Mouse (Mus musculus) MEL (cell line): ENCODE results near the gene Gpr171. TPM values are rescaled to one million over a fixed set of nuclear protein-coding genes. Genes with fewer than 3 reads are reported as not detected.
A peak's percentile ranks its signal among the peaks of the same experiment; 100 is the strongest.

Experiments used
- DNase-seq: peaks from one replicate; pipeline ENCODE4 v3.0.0; 2011; ENCODE audit warnings: low read depth, low spot score
- H3K27ac ChIP-seq: 2 replicates; pipeline ENCODE4 v1.5.1; 2012; ENCODE audit warnings: low read depth, mild to moderate bottlenecking, control low read depth, low read length, moderate library complexity; ENCODE audit not compliant: control insufficient read depth
- H3K27me3 ChIP-seq, 2 experiments: fragments of 150-350 bp in 1 of 2; sonication (generic) in 1 of 2; 2 replicates each; pipeline ENCODE4 v1.6.1; 2012; ENCODE audit warnings: low read length in 2 of 2, mild to moderate bottlenecking in 2 of 2, improper control_type of control experiment in 1 of 2, moderate library complexity in 1 of 2; ENCODE audit not compliant: insufficient read depth in 2 of 2, control insufficient read depth in 1 of 2
- H3K36me3 ChIP-seq, 2 experiments: 2 replicates each; pipeline ENCODE4 v1.6.1; 2012 to 2014; ENCODE audit warnings: low read length in 2 of 2, improper control_type of control experiment in 1 of 2, inconsistent platforms in 1 of 2, mild to moderate bottlenecking in 1 of 2; ENCODE audit not compliant: insufficient read depth in 2 of 2, control insufficient read depth in 1 of 2
- H3K4me1 ChIP-seq, 2 experiments: fragments of 150-350 bp in 1 of 2; sonication (generic) in 1 of 2; 2 replicates each; pipeline ENCODE4 v1.6.1; 2012; ENCODE audit warnings: low read length in 2 of 2, improper control_type of control experiment in 1 of 2, mild to moderate bottlenecking in 1 of 2; ENCODE audit not compliant: insufficient read depth in 2 of 2, control insufficient read depth in 1 of 2
- H3K4me3 ChIP-seq, 2 experiments: fragments of 150-350 bp in 1 of 2; sonication (generic) in 1 of 2; 2 replicates each; pipeline ENCODE4 v1.5.1; 2012; ENCODE audit warnings: low read depth in 2 of 2, low read length in 2 of 2, mild to moderate bottlenecking in 2 of 2, moderate library complexity in 2 of 2, control low read depth in 1 of 2, improper control_type of control experiment in 1 of 2; ENCODE audit not compliant: control insufficient read depth in 1 of 2, insufficient read depth in 1 of 2
- H3K79me2 ChIP-seq: 2 replicates; pipeline ENCODE4 v1.6.1; 2012; ENCODE audit warnings: mild to moderate bottlenecking, low read length, moderate library complexity; ENCODE audit not compliant: control insufficient read depth, poor library complexity, insufficient read depth
- H3K9ac ChIP-seq: 2 replicates; pipeline ENCODE4 v1.6.1; 2012; ENCODE audit warnings: low read depth, mild to moderate bottlenecking, control low read depth, low read length, moderate library complexity; ENCODE audit not compliant: control insufficient read depth, poor library complexity, severe bottlenecking
- H3K9me3 ChIP-seq: fragments of 150-350 bp; sonication (generic); replicated peaks from 2 replicates; pipeline ENCODE4 v1.6.1; 2012; ENCODE audit warnings: mild to moderate bottlenecking, low read length, improper control_type of control experiment, moderate library complexity; ENCODE audit not compliant: insufficient read depth
- ELF1 ChIP-seq: IDR thresholded peaks from 2 replicates; pipeline ENCODE4 v1.6.1; 2014; ENCODE audit warnings: low read depth, mild to moderate bottlenecking, inconsistent platforms, low read length, improper control_type of control experiment, moderate library complexity
- EP300 ChIP-seq, 2 experiments: IDR thresholded peaks; 2 replicates each; pipeline ENCODE4 v1.6.1; 2011; ENCODE audit warnings: improper control_type of control experiment in 2 of 2, low read length in 2 of 2, low read depth in 1 of 2, mild to moderate bottlenecking in 1 of 2
- GATA1 ChIP-seq: IDR thresholded peaks from 2 replicates; pipeline ENCODE4 v1.6.1; 2011; ENCODE audit warnings: low read depth, low read length, improper control_type of control experiment
- MEF2A ChIP-seq: IDR thresholded peaks from 2 replicates; pipeline ENCODE4 v1.6.1; 2014; ENCODE audit warnings: low read depth, mild to moderate bottlenecking, inconsistent platforms, low read length, improper control_type of control experiment; ENCODE audit not compliant: poor library complexity, insufficient replicate concordance, severe bottlenecking; ENCODE audit errors: extremely low read depth
- MXI1 ChIP-seq: IDR thresholded peaks from 2 replicates; pipeline ENCODE4 v1.6.1; 2011; ENCODE audit warnings: mild to moderate bottlenecking, low read depth, low read length, improper control_type of control experiment
- RCOR1 ChIP-seq: IDR thresholded peaks from 2 replicates; pipeline ENCODE4 v1.6.1; 2012; ENCODE audit warnings: low read depth, mild to moderate bottlenecking, inconsistent platforms, low read length, improper control_type of control experiment
- TAL1 ChIP-seq: IDR thresholded peaks from 2 replicates; pipeline ENCODE4 v1.6.1; 2012; ENCODE audit warnings: mild to moderate bottlenecking, inconsistent platforms, low read length, moderate library complexity, mixed read lengths
- USF1 ChIP-seq: IDR thresholded peaks from 2 replicates; pipeline ENCODE4 v1.6.1; 2014; ENCODE audit warnings: low read depth, mild to moderate bottlenecking, inconsistent platforms, low read length, improper control_type of control experiment, moderate library complexity
- polyA plus RNA-seq, 2 experiments: library from polyadenylated mRNA; stranded (reverse) in 1 of 2; unstranded in 1 of 2; fragments of >175 nt in 1 of 2; fragments of >200 nt in 1 of 2; gene quantifications; 2 replicates each; pipeline versions ENCODE4 v1.2.1 to v1.2.4; 2012; ENCODE audit warnings: low replicate concordance in 2 of 2, low read depth in 1 of 2; ENCODE audit not compliant: insufficient read length in 2 of 2, insufficient read depth in 1 of 2, missing spikeins in 1 of 2
- total RNA-seq: library from RNA; depleted of rRNA; stranded (reverse); fragments of 300-350 nt; gene quantifications from 2 replicates; pipeline ENCODE4 v1.2.3, GENCODE M21; 2012; rRNA removed

Gpr171 gene
- total and polyA plus RNA-seq, 3 experiments = not detected

DNA sequence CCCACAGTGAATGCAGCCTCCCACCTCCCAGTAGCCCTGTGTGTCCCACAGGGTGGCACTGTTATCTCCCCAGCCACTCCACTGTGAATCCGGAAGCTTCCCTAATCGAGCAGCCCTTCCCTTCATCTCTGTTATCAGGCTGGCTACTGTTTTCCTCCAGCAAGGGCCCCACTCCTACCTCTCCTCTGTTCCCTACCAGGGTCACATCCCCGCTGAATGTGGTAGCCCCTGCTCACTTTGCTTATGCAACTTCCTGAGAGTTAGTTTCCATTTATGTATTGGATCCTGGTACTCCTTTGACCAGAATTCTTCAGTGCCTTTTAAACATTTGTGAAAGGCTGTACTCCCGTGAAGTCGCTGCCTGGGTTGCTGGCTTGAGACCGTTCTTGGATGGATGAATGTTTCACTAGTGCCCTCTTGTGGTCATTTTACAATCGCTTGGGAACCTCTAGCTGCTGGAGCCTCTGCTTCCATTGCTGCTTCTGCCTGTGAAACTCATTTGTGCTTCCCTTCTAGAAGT, 42.5 kb downstream of the Gpr171 start (continued):
- TF ChIP-seq MXI1 = no peak
- peak; percentile 73 for TF ChIP-seq RCOR1

DNA sequence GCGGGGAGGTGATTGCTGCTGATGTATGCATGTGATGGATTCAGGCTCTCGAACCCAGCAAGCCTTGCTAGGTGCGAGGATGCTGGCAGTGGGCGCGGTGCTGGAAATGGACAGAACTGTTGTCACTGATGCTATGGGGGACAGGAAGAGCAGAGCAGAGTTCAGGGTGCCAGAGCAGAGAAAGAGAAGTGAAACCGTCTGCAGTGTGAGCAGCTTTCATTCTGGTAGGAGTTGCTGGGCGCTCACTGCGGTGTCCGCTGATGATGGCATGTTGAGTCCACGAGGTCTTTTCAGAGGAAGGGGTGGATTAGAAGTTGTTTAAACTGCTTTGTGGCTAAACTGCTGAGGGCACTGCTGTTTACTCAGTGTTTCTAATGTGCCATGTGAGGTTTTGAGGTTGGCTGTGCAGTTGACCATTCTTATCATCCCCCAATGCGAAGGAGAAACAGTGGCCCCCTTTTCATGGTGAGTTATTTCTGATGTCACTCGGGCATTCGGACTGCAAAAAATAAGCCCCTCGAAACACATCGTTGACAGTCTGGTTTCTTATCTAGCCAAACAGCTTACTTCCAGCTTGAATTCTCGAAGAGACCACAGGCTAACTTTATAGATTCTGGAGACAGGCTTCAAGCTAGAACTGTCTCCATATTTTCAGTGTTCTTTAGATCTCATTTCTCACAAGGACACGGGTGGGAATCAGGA, 46.6 kb downstream of the Gpr171 start:
- Histone ChIP-seq H3K4me1 (peaks cover 4 to 15% of the 10 kb centered on the region in 2 experiments; a peak in 2 of 4 replicates), H3K9me3 (no peaks in the 10 kb centered on the region), H3K27me3 (no peaks in the 10 kb centered on the region), H3K79me2 (no peaks in the 10 kb centered on the region), H3K27ac (no peak overlapping the region; the same call in 1 of the 2 replicates), H3K4me3 (peak overlapping the region; percentile 28 to 32; a peak in 3 of 4 replicates), H3K36me3 (peaks cover 0 to 15% of the 10 kb centered on the region in 2 experiments; a peak in 2 of 4 replicates), H3K9ac (peak overlapping the region; percentile 33)
- peak; percentile 59 for DNase-seq
- TF ChIP-seq ELF1 (no peak), GATA1 (peak; percentile 66), EP300 (IDR thresholded peaks at IDR 0.05; ENCODE audit: low read depth in 1 of 2, low read length in 2 of 2) (peak; percentile 33 to 68; a peak in 3 of 4 replicates), TAL1 (peak; percentile 82), MEF2A (no peak), USF1 (no peak)

Other genes with a start within 250 kb of the Gpr171 start
- not detected in 2 replicates for gene Clrn1, start 216.5 kb downstream of the Gpr171 start, total RNA-seq
- gene Clrn1, start 216.5 kb downstream of the Gpr171 start, polyA plus RNA-seq = not detected
- under 0.01 TPM in 1 of 2 replicates, not detected in the other for gene Med12l, start 96.0 kb downstream of the Gpr171 start, total RNA-seq
- under 1 TPM in 1 of 2 experiments, not detected in 1; 0.03 TPM for gene Med12l, start 96.0 kb downstream of the Gpr171 start, polyA plus RNA-seq
- 0.08 and 0.10 TPM in 2 replicates for gene P2ry14, start 51.8 kb upstream of the Gpr171 start, total RNA-seq
- under 1 TPM in 1 of 2 experiments, not detected in 1; 0.13 TPM for gene P2ry14, start 51.8 kb upstream of the Gpr171 start, polyA plus RNA-seq
- not detected in 2 replicates for gene Gpr87, start 93.3 kb upstream of the Gpr171 start, total RNA-seq
- gene Gpr87, start 93.3 kb upstream of the Gpr171 start, polyA plus RNA-seq = not detected
- gene P2ry13, start 109.1 kb upstream of the Gpr171 start, total RNA-seq = not detected in 2 replicates
- not detected for gene P2ry13, start 109.1 kb upstream of the Gpr171 start, polyA plus RNA-seq
- gene P2ry12, start 161.1 kb upstream of the Gpr171 start, total RNA-seq = not detected in 2 replicates
- gene P2ry12, start 161.1 kb upstream of the Gpr171 start, polyA plus RNA-seq = not detected
- not detected in 2 replicates for gene Igsf10, start 242.6 kb upstream of the Gpr171 start, total RNA-seq
- gene Igsf10, start 242.6 kb upstream of the Gpr171 start, polyA plus RNA-seq = not detected